Mouse (Mus musculus): ENCODE data around the gene Ms4a3.

DNA sequence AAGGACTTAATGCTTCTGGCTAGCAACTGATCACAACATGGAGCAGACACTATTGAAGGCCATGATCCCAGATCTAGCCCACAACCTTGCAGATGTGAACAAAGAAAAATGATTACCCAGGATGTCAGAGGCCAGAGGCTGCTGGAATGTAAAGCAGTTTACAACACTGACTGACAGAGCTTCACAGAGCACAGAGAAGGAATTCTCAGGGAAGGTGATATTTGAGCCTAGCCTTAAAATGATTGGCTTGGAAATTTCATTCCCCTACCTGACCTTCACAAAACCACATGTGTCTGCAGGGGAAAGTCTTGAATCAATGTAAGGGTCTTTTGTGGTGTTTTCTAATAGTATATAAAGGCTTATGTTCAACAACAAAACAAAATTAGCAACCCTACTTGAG lies 15.9 kb downstream of the Ms4a3 start:
- TF ChIP-seq CTCF (IDR thresholded peaks at IDR 0.05; ENCODE audit: control insufficient read depth, insufficient read depth, insufficient read length): no peak
- TF ChIP-seq MAX (IDR thresholded peaks at IDR 0.05): no peak
- TF ChIP-seq CEBPB (IDR thresholded peaks at IDR 0.05; ENCODE audit: low read depth): no peak
- TF ChIP-seq USF1 (IDR thresholded peaks at IDR 0.05; ENCODE audit: low read depth): no peak

Measured in C2C12 (cell line).